Mouse (Mus musculus) urinary bladder, adult 2 months (tissue): Measurements from ENCODE around the gene Mypn. TPM values are rescaled to one million over a fixed set of nuclear protein-coding genes. Genes with fewer than 3 reads are reported as not detected.

Source experiments
- DNase-seq: peaks from one replicate; pipeline ENCODE4 v3.0.0; 2022; ENCODE audit warnings: low spot score
- polyA plus RNA-seq: library from polyadenylated mRNA; depleted of rRNA; stranded (reverse); fragments of >200 nt; gene quantifications from 2 replicates; pipeline ENCODE4 v1.2.3, GENCODE M21; 2012; rRNA removed

Mypn gene
- 1.8 and 3.2 TPM in 2 replicates for polyA plus RNA-seq

DNA sequence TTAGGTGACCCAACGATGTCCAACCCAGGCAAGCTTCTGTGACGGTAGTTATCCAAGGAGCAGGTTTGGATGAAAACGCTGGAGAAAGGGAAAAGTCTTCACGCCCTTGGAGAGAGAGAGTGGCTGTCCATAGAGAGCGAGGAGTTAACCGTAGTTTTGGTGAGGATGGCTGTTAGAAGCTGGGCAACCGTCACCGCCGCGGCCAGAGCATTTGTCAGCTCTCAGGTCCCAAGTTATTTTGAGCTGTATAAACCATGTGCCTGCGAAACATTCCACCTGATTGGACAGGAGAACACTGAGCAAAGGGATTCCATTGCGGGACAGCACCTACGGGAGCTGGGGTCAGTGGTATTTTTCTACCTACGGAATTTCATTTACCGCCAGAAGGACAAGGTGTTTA is at the start of gene Mypn:
TSS of gene Mypn (minus strand) at position 225 of the 400 bp plus-strand sequence.
- no peak for DNase-seq

DNA sequence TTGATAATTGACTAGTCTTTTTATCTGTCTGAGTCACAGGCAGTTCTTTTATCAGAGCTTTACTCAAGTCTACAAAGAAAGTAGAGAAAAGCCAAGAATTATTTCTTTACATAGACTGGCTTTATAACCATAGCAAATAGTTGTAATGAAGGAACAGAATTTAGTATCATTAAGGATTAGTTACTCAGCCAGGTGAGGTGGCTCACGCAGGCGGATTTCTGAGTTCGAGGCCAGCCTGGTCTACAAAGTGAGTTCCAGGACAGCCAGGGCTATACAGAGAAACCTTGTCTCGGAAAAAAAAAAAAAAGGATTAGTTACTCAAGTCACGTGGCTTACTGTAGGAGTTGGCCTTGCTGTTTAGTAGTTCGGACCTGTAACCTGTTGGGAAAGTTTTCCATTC is 44.7 kb upstream of the Mypn start:
- no peak for DNase-seq

DNA sequence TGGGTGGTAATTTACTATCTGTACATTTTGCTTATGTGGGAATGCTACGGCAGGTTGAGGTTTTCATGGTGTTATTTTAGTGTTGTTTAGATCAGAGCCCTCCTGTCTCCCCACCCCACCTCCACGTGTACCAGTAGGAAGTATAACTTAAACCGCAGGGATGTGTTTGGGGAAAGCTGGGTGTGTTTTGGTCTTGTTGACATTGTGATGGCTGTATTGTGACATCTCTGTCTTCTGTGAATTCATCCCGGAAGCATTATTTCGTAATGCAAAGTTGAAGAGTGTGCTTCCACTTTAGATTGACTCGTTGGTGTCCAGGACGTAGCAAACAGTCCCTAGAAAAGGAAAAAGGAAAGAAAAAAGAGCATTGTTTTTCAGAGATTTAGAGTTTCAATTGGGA is 43.7 kb upstream of the Mypn start:
- no peak for DNase-seq

DNA sequence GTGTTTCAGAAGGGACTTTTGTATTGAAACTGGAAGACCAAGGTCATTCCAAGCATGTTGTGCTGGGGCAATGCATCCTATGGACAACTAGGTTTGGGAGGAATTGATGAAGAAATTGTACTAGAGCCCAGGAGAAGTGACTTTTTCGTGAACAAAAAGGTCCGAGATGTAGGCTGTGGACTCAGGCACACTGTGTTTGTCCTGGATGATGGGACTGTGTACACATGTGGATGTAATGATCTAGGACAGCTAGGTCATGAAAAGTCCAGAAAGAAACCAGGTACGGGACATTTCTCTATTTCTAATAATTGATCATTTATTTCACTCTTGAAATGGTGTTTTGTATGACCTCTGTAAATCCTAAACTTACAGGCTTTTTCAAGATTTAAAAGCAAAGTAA is 42.1 kb upstream of the Mypn start:
- no peak for DNase-seq

DNA sequence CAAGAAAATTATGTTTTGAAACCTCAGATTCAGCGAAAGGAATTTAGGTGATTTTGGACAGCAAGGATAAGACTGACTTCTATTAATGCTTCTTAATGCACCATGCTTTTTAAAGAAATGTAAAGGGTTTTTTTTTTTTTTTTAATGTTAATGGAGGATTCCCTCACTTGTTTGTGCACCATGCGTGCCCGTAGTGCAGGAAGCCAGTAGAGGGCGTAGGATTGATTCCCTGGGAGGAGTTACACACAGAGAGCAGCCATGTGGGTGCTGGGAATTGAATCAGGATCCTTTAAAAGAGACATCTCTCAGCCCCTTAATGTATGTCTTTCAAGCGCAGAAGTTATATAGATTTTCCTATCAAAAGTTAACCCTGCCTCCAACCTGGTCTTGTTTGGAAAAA is 41.0 kb upstream of the Mypn start:
- no peak for DNase-seq

DNA sequence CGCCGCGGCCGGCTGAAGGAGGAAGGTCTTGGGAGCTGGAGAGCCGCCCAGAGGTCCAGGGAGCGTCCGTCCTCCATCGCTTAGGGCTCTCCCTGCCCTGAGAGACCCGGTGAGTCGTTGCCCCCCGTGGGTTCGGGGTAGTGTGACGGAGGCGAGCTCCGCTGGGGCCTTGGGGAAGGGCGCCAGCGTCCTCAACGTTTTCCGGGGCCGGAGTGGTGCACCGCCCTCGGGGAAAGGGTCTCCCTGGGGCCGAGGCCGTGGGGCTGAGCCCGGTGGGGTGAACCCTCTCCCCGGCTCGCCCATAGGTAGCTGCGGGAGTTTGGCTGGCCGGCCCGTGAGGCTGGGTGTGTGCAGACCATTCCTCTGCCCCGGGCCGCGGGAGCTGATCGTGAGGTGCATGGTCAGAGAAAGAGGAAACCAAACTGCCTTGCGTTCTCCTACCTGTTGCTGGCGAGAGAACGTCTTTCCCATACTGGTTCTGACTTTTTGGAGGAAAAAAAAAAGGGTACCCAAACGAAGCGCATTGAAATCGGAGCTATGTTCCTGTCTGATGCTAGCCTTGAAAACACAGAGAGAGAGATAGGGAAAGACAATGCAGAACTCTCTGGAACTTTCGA is 40.4 kb upstream of the Mypn start:
- no peak for DNase-seq

DNA sequence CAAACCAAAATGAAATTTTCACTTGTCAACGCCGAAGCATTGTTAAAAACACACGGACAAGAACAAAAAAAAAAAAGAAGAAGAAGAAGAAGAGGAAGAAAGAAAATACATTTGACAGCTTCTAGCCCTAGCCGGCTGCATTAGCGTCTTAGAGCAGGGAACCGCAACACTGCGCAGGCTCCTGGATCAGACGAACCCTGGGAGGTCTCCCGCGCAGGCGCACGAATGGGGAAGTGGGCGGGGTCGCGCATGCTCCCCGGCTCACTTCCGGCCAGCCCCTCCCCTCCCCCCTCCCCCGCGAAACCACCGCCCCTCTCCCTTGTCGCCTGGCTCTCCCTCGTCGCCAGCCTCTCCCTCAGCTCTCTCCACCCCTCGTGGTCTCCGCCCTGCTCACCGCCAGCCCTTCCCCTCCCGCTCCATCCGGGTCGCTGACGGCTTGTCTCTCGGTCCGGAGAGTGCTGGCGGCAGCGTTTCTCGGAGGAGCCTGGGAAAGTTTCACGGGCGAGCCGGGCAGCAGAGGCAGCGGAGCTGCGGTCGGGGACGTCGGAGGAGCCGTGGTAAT is 39.8 kb upstream of the Mypn start, which contains the start of gene Herc4:
TSS of gene Herc4 (plus strand) at position 318 of the 562 bp plus-strand sequence.
- peak; percentile 93 for DNase-seq

DNA sequence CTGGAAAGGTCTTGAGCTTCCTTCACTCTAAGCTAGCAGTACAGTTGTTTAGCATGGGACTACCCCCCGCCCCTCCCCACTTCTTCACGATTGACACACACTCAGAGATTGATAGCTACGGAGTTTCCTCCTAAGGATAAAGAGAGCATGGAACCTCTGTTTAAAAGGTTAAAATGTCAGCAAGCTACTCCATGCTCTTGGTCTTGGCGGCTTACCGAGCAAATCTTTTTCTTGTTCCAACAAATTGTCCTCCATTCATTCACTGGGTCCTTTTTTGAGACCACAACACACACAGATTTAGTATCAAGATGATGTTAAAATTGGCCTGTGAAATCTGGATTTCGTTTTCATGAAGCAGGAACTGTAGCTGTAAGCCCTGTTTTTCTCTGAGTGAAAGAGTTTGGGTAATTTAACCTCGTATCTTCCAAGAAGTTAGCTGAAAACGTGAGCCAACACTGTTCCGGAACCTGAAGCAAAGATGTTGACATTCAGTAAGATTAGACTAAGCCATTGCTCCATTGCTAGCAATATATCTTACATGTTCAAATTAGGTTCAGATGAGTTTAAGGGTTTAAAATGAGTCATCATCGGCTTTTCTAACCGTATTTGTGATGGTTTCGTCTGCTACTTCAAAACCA is 39.2 kb upstream of the Mypn start:
- no peak for DNase-seq

DNA sequence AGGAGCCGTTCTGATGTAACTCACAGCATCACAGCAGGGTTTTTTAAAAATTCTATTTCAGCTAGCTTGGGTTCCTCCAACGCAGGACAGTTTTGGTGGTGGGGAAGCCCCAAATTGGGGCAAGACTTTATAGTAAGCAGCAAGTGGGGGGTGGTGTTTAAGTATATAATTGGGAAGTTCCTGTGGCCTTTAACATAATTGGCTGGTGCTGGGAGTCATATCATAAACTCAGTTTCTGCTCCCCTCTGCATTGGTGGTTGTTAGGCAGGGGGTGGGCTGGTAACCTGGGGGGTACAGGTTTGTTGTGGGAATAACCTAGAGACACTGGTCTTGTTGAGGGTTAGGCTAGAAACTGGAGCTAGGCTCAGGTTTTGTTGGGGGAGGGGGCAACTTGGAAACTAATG is 37.1 kb upstream of the Mypn start:
- no peak for DNase-seq

DNA sequence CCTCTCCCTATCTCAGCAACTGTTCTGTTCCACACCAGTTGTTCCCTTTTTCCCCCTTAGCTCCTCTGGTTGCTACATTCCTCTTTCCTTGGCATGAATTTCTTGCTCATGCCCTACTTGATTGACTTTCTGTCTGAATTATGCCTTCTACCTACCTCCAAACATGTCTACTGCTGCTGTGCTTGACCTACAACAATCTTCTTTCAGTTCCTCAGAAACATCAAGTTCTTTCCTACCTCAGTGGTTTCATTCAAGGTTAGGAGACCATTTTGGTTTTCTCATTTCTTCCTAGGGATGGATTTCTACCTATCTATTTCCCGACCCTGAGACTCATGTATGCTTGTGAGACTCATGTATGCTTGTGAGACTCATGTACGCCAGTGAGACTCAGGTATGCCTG is 36.1 kb upstream of the Mypn start:
- DNase-seq, result no peak

DNA sequence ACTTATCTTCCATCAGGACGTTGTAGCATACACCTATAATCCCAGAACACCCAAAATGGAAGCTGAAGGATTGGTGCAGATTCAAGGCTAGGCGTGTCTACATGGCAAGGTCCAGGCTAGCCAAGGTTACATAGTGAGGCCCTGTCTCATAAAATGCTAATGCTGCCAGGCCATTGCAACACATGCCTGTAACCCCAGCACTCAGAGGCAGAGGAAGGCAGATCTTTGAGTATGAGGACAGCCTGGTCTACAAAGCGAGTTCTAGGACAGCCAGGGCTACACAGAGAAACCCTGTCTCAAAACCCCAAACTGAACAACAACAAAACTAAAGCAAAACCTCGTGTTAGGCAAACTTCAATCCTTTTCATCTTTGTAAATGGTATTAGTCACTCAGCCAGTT is 34.3 kb upstream of the Mypn start:
- DNase-seq, result no peak

DNA sequence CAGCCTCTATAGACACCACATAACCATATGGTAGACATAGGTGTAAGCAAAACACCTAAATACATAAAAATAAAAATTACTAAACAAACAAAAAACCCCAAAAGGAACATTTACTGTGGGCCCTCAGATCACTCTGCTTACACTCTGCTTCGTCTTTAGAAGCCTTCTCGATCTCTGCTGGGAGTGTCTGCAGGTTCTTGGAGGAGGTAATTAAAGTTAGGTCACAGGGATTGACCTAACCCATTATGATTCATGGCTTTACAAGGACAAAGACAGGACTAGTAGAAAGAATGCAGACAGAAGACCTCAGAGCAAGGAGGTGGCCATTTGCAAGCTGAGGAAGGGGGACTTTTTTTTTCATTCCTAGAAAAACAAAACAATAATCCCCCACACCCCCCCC is 33.5 kb upstream of the Mypn start:
- DNase-seq, result no peak

DNA sequence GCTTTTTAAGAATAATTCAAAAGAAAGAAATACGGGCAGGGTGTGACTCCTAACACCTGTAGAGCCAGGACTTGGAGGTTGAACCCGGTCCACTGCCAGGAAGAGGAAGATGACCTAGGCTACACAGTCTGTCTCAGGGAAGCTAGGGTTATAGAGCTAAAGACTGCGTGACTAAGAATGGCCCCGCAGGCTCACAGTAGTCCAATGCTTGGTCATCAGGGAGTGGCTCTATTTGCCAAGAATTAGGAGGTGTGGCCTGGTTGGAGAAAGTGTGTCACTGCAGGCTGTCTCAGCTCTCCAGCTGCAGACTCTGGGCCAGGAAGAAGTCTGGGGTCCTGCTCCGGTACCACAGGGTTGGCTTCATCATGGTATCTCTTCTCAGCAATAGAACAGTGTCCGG is 32.9 kb upstream of the Mypn start:
- DNase-seq, result no peak

DNA sequence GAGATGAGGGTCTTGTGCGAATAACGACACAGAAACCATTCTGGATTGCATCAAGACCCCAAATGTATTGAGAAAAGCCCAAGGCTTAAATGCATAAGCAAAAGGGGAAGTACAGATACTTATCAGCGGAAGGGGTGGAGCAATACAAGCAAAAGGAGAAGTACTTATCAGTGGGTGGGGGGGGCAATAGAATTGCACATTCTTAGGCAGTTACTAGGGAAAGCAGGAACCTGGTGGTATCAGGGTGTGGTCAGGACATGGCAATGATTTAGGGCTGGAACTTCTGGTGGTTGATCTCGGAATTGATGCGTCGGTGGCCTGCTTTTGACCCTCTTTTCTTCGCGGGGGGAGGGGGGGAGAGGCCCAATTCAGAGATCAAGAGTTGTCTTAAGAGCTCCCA is 32.1 kb upstream of the Mypn start:
- no peak for DNase-seq

DNA sequence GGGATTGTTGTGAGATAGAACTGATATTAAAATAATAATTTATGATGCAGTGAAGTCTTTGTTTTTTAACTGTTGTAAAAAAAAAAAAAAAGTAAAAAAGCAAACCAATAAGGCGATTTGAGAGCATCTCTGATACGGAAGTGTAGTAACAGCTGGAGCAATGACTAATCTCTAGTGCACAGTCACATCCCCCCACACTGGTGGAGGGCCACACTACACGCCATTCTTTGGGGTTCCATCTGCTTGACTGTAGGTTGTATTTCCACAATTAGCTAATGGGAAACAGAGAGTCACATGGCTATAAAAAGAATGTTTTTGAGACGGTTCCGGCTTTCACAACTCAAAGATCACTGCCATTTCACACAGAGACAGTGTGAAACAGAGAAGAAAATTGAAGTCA is 30.4 kb upstream of the Mypn start:
- DNase-seq, result no peak

DNA sequence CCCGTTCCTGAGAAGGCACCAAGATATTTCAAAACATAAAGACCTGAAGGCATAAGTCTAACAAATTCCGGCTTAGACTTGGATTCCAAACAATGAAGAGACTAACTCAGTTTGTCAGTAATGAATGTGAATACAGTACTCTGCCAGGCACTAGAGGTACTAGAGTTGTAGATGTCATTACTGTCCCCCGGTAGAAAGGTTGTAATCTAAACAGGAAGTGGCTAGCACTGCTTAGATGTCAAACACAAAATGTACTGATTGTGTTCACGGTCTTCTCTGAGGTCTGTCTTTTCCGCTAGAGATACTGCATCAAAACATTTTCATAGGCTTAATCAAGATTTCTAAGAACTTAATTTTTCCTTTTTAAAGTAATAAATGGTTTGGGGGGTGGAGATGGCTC is 27.9 kb upstream of the Mypn start:
- DNase-seq, result no peak

DNA sequence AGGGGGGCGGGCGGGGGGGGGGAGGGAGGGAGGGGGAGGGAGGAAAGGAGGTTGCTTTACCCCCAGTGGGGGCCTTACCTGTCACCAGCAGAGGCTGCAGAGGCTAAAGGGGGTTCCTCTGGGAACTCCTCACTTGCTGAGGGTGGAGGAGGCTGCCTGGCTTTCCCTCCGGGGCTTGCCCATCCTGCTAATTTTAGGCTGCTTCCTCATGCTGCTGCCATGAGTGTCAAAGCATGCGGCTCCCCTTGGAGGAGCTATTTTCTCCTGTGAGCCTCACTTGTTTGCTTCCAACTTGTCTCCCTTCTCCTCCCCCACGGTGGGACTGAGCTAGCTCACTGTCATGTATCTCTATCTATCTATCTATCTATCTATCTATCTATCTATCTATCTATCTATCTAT is 27.1 kb upstream of the Mypn start:
- no peak for DNase-seq

DNA sequence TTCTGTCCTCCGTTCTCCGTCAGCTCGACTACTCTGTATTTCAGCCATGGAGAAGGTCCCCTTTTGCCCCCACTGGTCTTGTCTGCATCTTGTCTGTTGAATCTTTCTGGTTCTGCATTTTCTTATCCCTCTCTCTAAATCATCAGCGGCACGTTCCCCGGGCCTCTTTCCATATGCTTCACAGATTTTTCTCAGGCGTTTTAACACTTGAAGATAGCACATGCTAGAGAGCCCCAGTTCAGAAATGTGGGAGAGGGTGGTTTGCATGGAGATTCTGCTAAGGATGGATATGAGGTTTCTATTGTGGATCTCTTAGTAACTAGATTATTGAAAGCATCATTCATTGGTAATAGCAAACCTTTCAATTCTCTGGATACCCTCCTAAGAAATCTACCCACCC is 26.5 kb upstream of the Mypn start:
- DNase-seq, result no peak

DNA sequence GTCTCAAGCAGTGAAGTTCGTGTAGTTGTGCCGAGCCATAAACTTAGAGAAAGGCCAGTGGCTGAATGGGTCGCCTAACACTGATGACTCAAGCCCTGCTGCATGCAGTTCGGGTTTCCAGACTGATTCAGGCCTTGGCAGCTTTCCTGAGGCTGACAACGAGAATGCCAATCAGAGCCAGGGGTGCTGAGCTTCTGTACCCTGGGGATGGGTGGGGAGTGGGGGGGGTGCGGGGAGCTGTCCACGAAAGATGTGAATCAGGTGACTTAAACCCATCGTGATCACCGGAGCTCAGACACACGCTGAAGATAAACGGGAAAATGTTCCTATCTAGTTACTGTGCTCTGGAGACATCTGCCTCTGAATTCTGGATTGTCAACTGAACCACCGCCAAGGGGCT is 20.6 kb upstream of the Mypn start:
- no peak for DNase-seq

DNA sequence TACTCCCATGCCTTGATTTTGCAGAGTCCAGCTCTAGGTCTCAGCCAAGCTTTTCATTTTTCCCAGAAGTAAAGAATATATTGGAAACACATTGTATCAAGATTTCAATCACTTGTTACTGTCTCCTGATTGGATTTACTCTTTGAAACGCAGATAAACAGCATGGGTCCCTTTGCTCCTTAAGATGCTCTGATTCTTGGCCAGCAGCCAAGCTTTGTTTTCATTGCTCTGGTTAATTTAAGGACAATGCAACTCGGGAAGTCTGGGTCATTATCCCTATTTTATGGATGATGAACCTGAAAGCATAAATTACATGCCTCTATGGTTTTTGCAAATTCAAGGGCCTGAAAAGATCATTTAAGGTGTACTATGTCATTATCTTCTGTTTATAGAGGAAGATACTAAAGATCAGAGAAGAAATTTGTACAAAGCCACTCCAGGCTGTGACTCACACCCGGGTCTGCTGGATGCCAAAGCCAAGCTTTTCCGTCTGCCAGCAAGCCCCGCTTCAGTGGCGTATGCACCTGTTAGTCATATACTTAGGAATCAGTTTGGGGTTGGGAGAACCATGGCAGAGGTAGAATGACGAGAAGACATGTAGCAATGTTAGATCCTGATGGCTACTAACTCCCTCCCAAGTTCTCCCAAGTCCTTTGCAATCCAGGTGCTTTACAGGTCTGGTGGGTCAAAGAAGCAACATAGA is 17.5 kb upstream of the Mypn start:
- no peak for DNase-seq

DNA sequence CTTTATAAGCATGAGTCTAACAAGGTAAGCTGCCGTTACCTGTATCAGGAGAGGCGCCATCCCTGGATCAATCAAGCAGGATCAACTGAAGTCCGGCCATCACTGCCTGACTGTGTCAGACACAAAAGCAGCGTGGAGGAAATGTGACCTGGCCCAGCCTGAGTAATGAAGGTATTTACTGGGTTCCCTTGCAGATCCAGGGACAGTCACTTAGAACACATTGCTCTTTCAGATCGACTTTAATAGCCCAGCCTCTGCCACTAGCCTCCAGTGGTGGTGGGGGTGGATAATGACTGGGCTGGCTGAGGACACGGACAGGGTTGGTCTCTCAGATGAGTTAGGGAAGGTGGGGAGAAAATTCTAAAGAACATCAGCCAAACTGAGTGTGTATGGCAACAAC is 5.1 kb upstream of the Mypn start:
- no peak for DNase-seq

DNA sequence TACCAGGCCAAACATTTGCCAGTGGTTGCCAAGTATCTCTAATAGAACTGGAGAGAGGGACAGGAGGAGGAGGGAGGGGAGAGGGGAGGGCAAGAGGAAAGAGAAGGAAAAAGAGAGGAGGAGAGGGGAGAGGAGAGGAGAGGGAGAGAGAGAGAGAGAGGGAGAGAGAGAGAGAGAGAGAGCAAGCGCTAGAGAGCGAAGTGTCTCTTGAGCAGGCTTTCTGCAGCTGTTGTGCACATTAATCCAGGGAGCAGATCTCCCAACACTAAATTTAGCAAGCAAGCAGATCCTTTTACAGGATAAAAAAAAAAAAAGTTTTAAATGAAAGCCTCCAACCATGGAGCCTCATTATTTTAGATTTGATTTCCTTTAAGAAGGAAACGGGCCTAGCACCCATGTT is 750 bp downstream of the Mypn start:
- no peak for DNase-seq

DNA sequence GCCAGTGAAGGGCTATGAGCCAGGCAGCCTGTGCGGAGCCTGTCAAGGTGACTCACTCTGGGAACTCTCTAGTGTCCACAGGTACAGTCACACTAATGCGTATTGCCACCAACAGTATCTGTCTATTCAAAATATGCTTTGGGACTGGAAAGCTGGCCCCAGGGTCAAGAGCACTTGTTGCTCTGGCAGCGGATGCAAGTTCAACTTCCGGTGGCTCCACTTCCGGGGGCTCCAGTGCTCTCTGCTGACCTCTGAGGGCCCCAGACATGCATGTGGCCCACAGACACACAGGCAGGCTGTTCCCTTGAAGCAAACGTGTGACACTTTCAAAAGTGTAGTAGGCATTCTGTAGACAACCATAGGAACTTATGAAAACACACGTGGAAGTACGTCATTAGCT is 2.2 kb downstream of the Mypn start:
- no peak for DNase-seq
